Mouse (Mus musculus): ENCODE data around the gene Kcnj3.

Gene Kcnj3

GRCm38 (mm10) chr2:55505712-55506111 lies 69.9 kb downstream of the Kcnj3 start:
- in situ Hi-C loops (cut with MboI, MseI): no loop called here

- in situ Hi-C loops (cut with MboI, MseI): no loop called here
Measured at GRCm38 (mm10) chr2:55517297-55517696, 81.5 kb downstream of the Kcnj3 start.

GRCm38 (mm10) chr2:55532738-55533491 lies 97.1 kb downstream of the Kcnj3 start:
- in situ Hi-C loops (cut with MboI, MseI): no loop called here

- in situ Hi-C loops (cut with MboI, MseI): no loop called here
Measured at GRCm38 (mm10) chr2:55534946-55535345, 99.2 kb downstream of the Kcnj3 start.

GRCm38 (mm10) chr2:55535482-55535881 lies 99.7 kb downstream of the Kcnj3 start:
- in situ Hi-C loops (cut with MboI, MseI): no loop called here

- in situ Hi-C loops (cut with MboI, MseI): no loop called here
Measured at GRCm38 (mm10) chr2:55547612-55548011, 111.8 kb downstream of the Kcnj3 start.

- in situ Hi-C loops (cut with MboI, MseI): no loop called here
Measured at GRCm38 (mm10) chr2:55558368-55558985, 122.7 kb downstream of the Kcnj3 start.

GRCm38 (mm10) chr2:55569291-55569690 lies 133.5 kb downstream of the Kcnj3 start:
- in situ Hi-C loops (cut with MboI, MseI): no loop called here

GRCm38 (mm10) chr2:55571425-55571824 lies 135.7 kb downstream of the Kcnj3 start:
- in situ Hi-C loops (cut with MboI, MseI): no loop called here

- in situ Hi-C loops (cut with MboI, MseI): loop anchor here (25.0 kb wide), 1 partner anchor 1882 kb away; no protein-coding TSS in a partner anchor
Measured at GRCm38 (mm10) chr2:55580286-55580685, 144.5 kb downstream of the Kcnj3 start.

GRCm38 (mm10) chr2:55591226-55591988 lies 155.6 kb downstream of the Kcnj3 start:
- in situ Hi-C loops (cut with MboI, MseI): loop anchor here (25.0 kb wide), 1 partner anchor 1871 kb away; no protein-coding TSS in a partner anchor

All from regulatory T cell (primary cell).